Mouse (Mus musculus) heart, adult 2 months (tissue): ENCODE results near the gene Grik3.

Experiments used
- CTCF ChIP-seq: fragments of 200-600 bp; IDR thresholded peaks from 2 replicates; pipeline ENCODE4 v1.8.1; 2022; ENCODE audit warnings: antibody characterized with exemption, mild to moderate bottlenecking, moderate library complexity
- EP300 ChIP-seq: fragments of 200-500 bp; IDR thresholded peaks from 2 replicates; pipeline ENCODE4 v1.6.1; 2011; ENCODE audit warnings: low read depth, low read length, control low read depth; ENCODE audit not compliant: insufficient read depth

DNA sequence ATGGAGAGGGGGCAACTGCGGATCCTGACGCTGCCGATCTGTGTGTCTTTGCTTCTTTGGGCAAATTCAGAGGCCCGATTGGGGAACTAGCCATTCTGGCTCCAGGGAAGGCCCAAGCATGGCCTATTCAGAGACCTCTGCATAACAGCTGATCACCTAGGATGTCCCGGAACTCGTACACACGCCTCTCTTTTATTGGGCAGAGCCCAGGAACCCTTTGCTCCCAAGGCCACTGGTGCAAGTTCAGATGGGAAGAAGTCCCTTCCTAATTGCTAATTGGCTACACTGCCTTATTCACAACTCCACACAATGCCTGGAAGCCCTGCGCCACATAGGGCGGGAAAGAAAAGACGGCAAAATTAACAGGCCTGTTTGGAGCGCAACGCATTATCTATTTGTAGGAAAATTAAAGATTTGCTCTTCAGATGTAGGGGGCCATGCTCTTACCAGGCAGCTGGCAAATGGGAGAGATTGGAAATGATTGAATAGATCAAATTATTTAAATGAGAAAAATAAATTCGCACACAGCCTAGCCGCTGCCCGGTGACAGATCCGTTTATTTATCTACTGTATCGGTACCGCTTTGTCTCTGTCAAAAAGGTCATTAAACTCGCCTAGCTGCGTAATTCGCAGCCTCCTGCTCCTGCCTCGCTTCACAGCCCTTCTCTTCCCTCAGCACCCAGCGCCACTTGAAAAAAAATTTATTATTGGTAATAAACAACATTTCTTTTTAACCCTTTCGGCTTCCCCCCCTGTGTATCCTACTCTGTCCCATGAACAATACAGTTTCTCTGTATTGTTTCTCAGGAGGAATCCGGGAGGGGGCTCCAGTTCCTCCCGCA lies 1.5 kb upstream of the Grik3 start:
- TF ChIP-seq CTCF (no peak), EP300 (no peak)
